Mouse (Mus musculus) limb, embryonic 13.5 days (tissue): ENCODE measurements around the gene Fbxo42. TPM values are rescaled to one million over a fixed set of nuclear protein-coding genes. Genes with fewer than 3 reads are reported as not detected.

Experiments used
- ATAC-seq: fragments of 200-750 bp; cut with Nextera tagmentation; 2 replicates; pipeline ENCODE4 v1.8.0; 2017; ENCODE audit warnings: low read depth, moderate number of reproducible peaks, moderate TSS enrichment; ENCODE audit not compliant: low FRiP score
- H3K27ac ChIP-seq: fragments of 300-500 bp; sonication (generic); 2 replicates; pipeline ENCODE4 v1.5.1; 2015; ENCODE audit warnings: inconsistent platforms, mild to moderate bottlenecking, moderate library complexity
- H3K27me3 ChIP-seq: fragments of 300-500 bp; sonication (generic); 2 replicates; pipeline ENCODE4 v1.6.1; 2015; ENCODE audit warnings: mild to moderate bottlenecking, inconsistent platforms
- H3K36me3 ChIP-seq: fragments of 300-500 bp; sonication (generic); 2 replicates; pipeline ENCODE4 v1.6.1; 2015; ENCODE audit warnings: inconsistent platforms, mild to moderate bottlenecking, moderate library complexity
- H3K4me1 ChIP-seq: fragments of 300-500 bp; sonication (generic); 2 replicates; pipeline ENCODE4 v1.6.1; 2015; ENCODE audit warnings: inconsistent platforms
- H3K4me2 ChIP-seq: fragments of 300-500 bp; sonication (generic); replicated peaks from 2 replicates; pipeline ENCODE4 v1.6.1; 2015; ENCODE audit warnings: inconsistent platforms, mild to moderate bottlenecking, moderate library complexity
- H3K4me3 ChIP-seq: fragments of 300-500 bp; sonication (generic); 2 replicates; pipeline ENCODE4 v1.5.1; 2015; ENCODE audit warnings: moderate library complexity, mild to moderate bottlenecking, inconsistent platforms
- H3K9ac ChIP-seq: fragments of 300-500 bp; sonication (generic); 2 replicates; pipeline ENCODE4 v1.6.1; 2015; ENCODE audit warnings: mild to moderate bottlenecking, inconsistent platforms
- H3K9me3 ChIP-seq: fragments of 300-500 bp; sonication (generic); 2 replicates; pipeline ENCODE4 v1.6.1; 2016; ENCODE audit warnings: inconsistent platforms
- WGBS: fragments of 180-500 bp; shearing (Covaris S2); methylation state at CpG from one replicate; pipeline ENCODE4 v1.1.7; 2015; 5-methylcytosine and 5-hydroxymethylcytosine counted together
- polyA plus RNA-seq: library from polyadenylated mRNA; unstranded; fragments of >200 nt; fragmentation: Nextera tagmentation; extraction: Ambion mirVana; gene quantifications from 2 replicates; pipeline ENCODE4 v1.2.1, GENCODE M21; 2015

The Fbxo42 gene
- polyA plus RNA-seq, 1 experiment from 2014 or later: 27.7 TPM

GRCm38 (mm10) chr4:141158609-141159008, 10.9 kb downstream of the Fbxo42 start:
- Histone ChIP-seq H3K36me3 (peaks cover under 1% of the 10 kb centered on the region), H3K4me1 (peaks cover 29% of the 10 kb centered on the region), H3K4me3 (no peak overlapping the region), H3K9me3 (no peaks in the 10 kb centered on the region), H3K27me3 (no peaks in the 10 kb centered on the region), H3K27ac (no peak overlapping the region), H3K4me2 (no peak overlapping the region), H3K9ac (no peak overlapping the region)
- no peak for ATAC-seq
- 80% methylated on average over 2 of the region's 2 CpGs for WGBS

GRCm38 (mm10) chr4:141159093-141159492, 11.4 kb downstream of the Fbxo42 start:
- Histone ChIP-seq H3K9ac (no peak overlapping the region), H3K4me3 (no peak overlapping the region), H3K4me1 (peaks cover 29% of the 10 kb centered on the region), H3K27me3 (no peaks in the 10 kb centered on the region), H3K36me3 (peaks cover 5% of the 10 kb centered on the region), H3K9me3 (no peaks in the 10 kb centered on the region), H3K4me2 (no peak overlapping the region), H3K27ac (no peak overlapping the region)
- ATAC-seq: no peak
- WGBS: 31% methylated on average over 11 of the region's 11 CpGs

- H3K4me1 ChIP-seq: peaks cover 29% of the 10 kb centered on the region
- peaks cover 9% of the 10 kb centered on the region for H3K36me3 ChIP-seq
- no peak overlapping the region for H3K4me3 ChIP-seq
- H3K27ac ChIP-seq: peak overlapping the region; percentile 44; the same call in 1 of the 2 replicates
- H3K9me3 ChIP-seq: 0 out of 2 replicates have a peak, but pooled peaks cover 2% of the 10 kb centered on the region
- ATAC-seq: no peak
- no peak overlapping the region for H3K4me2 ChIP-seq
- H3K9ac ChIP-seq: no peak overlapping the region
- no peaks in the 10 kb centered on the region for H3K27me3 ChIP-seq
- WGBS: 40% methylated on average over 5 of the region's 5 CpGs
Observed at GRCm38 (mm10) chr4:141159666-141160065, 12.0 kb downstream of the Fbxo42 start.

- Histone ChIP-seq H3K4me2 (no peak overlapping the region), H3K36me3 (peaks cover 14% of the 10 kb centered on the region), H3K27ac (no peak overlapping the region), H3K4me3 (no peak overlapping the region), H3K27me3 (no peaks in the 10 kb centered on the region), H3K9ac (no peak overlapping the region), H3K9me3 (0 out of 2 replicates have a peak, but pooled peaks cover 4% of the 10 kb centered on the region), H3K4me1 (peaks cover 29% of the 10 kb centered on the region)
- WGBS: 82% methylated on average over 4 of the region's 4 CpGs
- no peak for ATAC-seq
Observed at GRCm38 (mm10) chr4:141160193-141160592, 12.5 kb downstream of the Fbxo42 start.

- Histone ChIP-seq H3K4me1 (peaks cover 29% of the 10 kb centered on the region), H3K27ac (no peak overlapping the region), H3K27me3 (no peaks in the 10 kb centered on the region), H3K4me2 (no peak overlapping the region), H3K9me3 (0 out of 2 replicates have a peak, but pooled peaks cover 4% of the 10 kb centered on the region), H3K4me3 (no peak overlapping the region), H3K9ac (no peak overlapping the region), H3K36me3 (peaks cover 16% of the 10 kb centered on the region)
- WGBS: 90% methylated on average over 6 of the region's 6 CpGs
- ATAC-seq: no peak
Observed at GRCm38 (mm10) chr4:141161699-141162208, 14.0 kb downstream of the Fbxo42 start.

- H3K9me3 ChIP-seq: 0 out of 2 replicates have a peak, but pooled peaks cover 4% of the 10 kb centered on the region
- peaks cover 18% of the 10 kb centered on the region for H3K4me1 ChIP-seq
- H3K36me3 ChIP-seq: peaks cover 23% of the 10 kb centered on the region
- no peak overlapping the region for H3K27ac ChIP-seq
- no peak for ATAC-seq
- no peak overlapping the region for H3K4me3 ChIP-seq
- H3K4me2 ChIP-seq: no peak overlapping the region
- no peaks in the 10 kb centered on the region for H3K27me3 ChIP-seq
- 95% methylated on average over 5 of the region's 5 CpGs for WGBS
- no peak overlapping the region for H3K9ac ChIP-seq
Observed at GRCm38 (mm10) chr4:141163729-141164128, 16.0 kb downstream of the Fbxo42 start.

- Histone ChIP-seq H3K4me2 (no peak overlapping the region), H3K4me3 (no peak overlapping the region), H3K9ac (no peak overlapping the region), H3K27me3 (no peaks in the 10 kb centered on the region), H3K36me3 (peaks cover 41% of the 10 kb centered on the region), H3K9me3 (0 out of 2 replicates have a peak, but pooled peaks cover 4% of the 10 kb centered on the region), H3K27ac (no peak overlapping the region), H3K4me1 (no peaks in the 10 kb centered on the region)
- WGBS: 69% methylated on average over 8 of the region's 8 CpGs
- ATAC-seq: no peak
Observed at GRCm38 (mm10) chr4:141165744-141166292, 18.1 kb downstream of the Fbxo42 start.

- Histone ChIP-seq H3K36me3 (peaks cover 55% of the 10 kb centered on the region), H3K4me1 (no peaks in the 10 kb centered on the region), H3K27me3 (no peaks in the 10 kb centered on the region), H3K9me3 (0 out of 2 replicates have a peak, but pooled peaks cover 4% of the 10 kb centered on the region), H3K4me3 (no peak overlapping the region), H3K4me2 (no peak overlapping the region), H3K9ac (no peak overlapping the region), H3K27ac (no peak overlapping the region)
- no peak for ATAC-seq
- 90% methylated on average over 3 of the region's 3 CpGs for WGBS
Observed at GRCm38 (mm10) chr4:141167156-141167555, 19.4 kb downstream of the Fbxo42 start.

GRCm38 (mm10) chr4:141172121-141172520, 24.4 kb downstream of the Fbxo42 start:
- H3K27me3 ChIP-seq: no peaks in the 10 kb centered on the region
- peaks cover 74% of the 10 kb centered on the region for H3K36me3 ChIP-seq
- H3K4me3 ChIP-seq: no peak overlapping the region
- WGBS: 88% methylated on average over 8 of the region's 8 CpGs
- ATAC-seq: no peak
- H3K9ac ChIP-seq: no peak overlapping the region
- no peaks in the 10 kb centered on the region for H3K4me1 ChIP-seq
- H3K4me2 ChIP-seq: no peak overlapping the region
- H3K27ac ChIP-seq: 0 out of 2 replicates have a peak overlapping the region, but pooled peaks have one; percentile 15
- H3K9me3 ChIP-seq: no peaks in the 10 kb centered on the region

GRCm38 (mm10) chr4:141175783-141176182, 28.1 kb downstream of the Fbxo42 start:
- ATAC-seq: no peak
- H3K27me3 ChIP-seq: no peaks in the 10 kb centered on the region
- H3K27ac ChIP-seq: no peak overlapping the region
- no peaks in the 10 kb centered on the region for H3K4me1 ChIP-seq
- H3K4me3 ChIP-seq: no peak overlapping the region
- no peak overlapping the region for H3K9ac ChIP-seq
- 81% methylated on average over 5 of the region's 5 CpGs for WGBS
- H3K36me3 ChIP-seq: peaks cover 76% of the 10 kb centered on the region
- H3K4me2 ChIP-seq: no peak overlapping the region
- H3K9me3 ChIP-seq: no peaks in the 10 kb centered on the region

GRCm38 (mm10) chr4:141176328-141176838, 28.7 kb downstream of the Fbxo42 start:
- H3K4me1 ChIP-seq: no peaks in the 10 kb centered on the region
- H3K36me3 ChIP-seq: peaks cover 76% of the 10 kb centered on the region
- no peak for ATAC-seq
- no peak overlapping the region for H3K9ac ChIP-seq
- WGBS: 83% methylated on average over 10 of the region's 10 CpGs
- H3K4me3 ChIP-seq: no peak overlapping the region
- H3K9me3 ChIP-seq: no peaks in the 10 kb centered on the region
- no peak overlapping the region for H3K27ac ChIP-seq
- no peaks in the 10 kb centered on the region for H3K27me3 ChIP-seq
- H3K4me2 ChIP-seq: no peak overlapping the region

- no peak for ATAC-seq
- no peak overlapping the region for H3K4me3 ChIP-seq
- 85% methylated on average over 4 of the region's 4 CpGs for WGBS
- no peaks in the 10 kb centered on the region for H3K9me3 ChIP-seq
- H3K4me2 ChIP-seq: no peak overlapping the region
- peaks cover 84% of the 10 kb centered on the region for H3K36me3 ChIP-seq
- no peaks in the 10 kb centered on the region for H3K27me3 ChIP-seq
- H3K4me1 ChIP-seq: no peaks in the 10 kb centered on the region
- H3K27ac ChIP-seq: no peak overlapping the region
- H3K9ac ChIP-seq: no peak overlapping the region
Observed at GRCm38 (mm10) chr4:141178500-141178899, 30.8 kb downstream of the Fbxo42 start.
